Mouse (Mus musculus): ENCODE data around the gene Txk. TPM values are rescaled to one million over a fixed set of nuclear protein-coding genes. Genes with fewer than 3 reads are reported as not detected.
A peak's percentile ranks its signal among the peaks of the same experiment; 100 is the strongest.

Gene Txk
- polyA plus RNA-seq (2012; ENCODE audit: insufficient read depth, low replicate concordance), result 0.11 TPM in 1 of 2 replicates, not detected in the other

DNA sequence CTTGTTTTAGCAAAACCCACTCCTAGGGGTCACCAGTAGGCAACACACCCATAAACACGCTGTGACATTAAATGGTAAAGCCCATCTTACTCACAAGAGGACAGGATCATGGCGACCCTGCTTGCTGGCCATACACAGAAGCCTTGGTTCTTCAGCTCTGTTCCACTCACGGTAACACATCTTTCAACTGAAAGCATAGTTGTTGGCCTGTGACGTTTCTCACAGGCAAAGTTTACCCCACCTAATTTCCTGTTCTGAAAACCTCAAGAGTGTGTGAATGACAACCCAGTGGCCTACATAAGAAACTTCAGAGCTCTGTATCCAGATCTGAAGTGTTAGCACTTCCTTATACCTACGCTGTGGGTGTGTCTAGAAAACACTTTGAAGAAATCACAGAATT, at the start of gene Txk:
Gene Txk (minus strand): TSS at position 193 of the 400 bp plus-strand sequence.
- no peak for TF ChIP-seq GATA1 (IDR thresholded peaks at IDR 0.05; ENCODE audit: borderline replicate concordance, low read length)
- TF ChIP-seq FLI1 (IDR thresholded peaks at IDR 0.05; ENCODE audit: low read length), result no peak
- Histone ChIP-seq H3K36me3 (replicated peaks; ENCODE audit: low read length) (peaks cover 68% of the 10 kb centered on the region), H3K27me3 (replicated peaks) (no peaks in the 10 kb centered on the region), H3K4me1 (no peaks in the 10 kb centered on the region), H3K9me3 (no peaks in the 10 kb centered on the region), H3K4me3 (replicated peaks) (no peak within 1 kb of the TSS)

DNA sequence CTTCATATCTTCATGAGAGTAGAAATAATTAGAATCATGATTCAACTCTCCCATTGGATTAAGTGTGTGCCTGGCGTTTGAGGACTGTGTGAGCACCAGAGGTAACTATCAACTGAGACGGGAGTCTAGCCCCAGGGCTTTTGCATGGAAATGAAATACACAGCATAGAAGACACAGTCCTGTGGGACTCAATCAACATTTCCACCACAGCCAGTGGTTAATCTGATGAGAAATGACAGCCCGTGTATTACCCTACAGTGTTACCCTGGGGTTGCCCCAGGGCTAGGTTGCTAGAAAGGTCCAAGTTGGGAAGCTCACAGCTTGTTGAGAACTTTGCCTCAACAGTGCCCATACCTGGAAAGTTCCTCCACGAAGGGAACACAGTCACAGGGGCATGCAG, 46.0 kb upstream of the Txk start:
- H3K9me3 ChIP-seq, result no peaks in the 10 kb centered on the region
- TF ChIP-seq FLI1 (IDR thresholded peaks at IDR 0.05; ENCODE audit: low read length) (no peak), GATA1 (IDR thresholded peaks at IDR 0.05; ENCODE audit: borderline replicate concordance, low read length) (no peak)
- peaks cover 98% of the 10 kb centered on the region for H3K36me3 ChIP-seq (replicated peaks; ENCODE audit: low read length)
- no peaks in the 10 kb centered on the region for H3K27me3 ChIP-seq (replicated peaks)
- H3K4me3 ChIP-seq (replicated peaks), result no peak overlapping the region
- peaks cover 95% of the 10 kb centered on the region for H3K4me1 ChIP-seq

DNA sequence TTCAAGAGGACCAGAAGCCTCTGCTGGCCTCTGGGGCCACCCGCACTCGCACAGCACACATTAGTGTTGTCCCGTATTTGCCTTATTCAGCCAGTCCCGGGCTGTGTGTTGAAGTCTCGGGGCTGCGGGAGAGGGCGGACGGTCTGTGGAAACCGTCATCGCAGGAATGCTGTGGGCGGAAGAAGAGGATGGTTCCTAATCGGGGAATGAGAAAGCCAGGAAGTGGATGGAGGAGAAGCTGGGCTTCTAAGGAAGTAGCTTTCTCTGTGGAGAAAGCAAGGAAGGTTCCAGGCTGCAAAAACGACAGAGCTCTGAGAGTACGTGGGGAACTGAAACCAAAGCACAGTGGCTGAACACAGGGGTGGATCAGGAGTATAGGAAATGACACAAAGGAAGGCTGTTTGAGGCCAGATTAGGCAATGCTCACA, 43.6 kb upstream of the Txk start:
- H3K27me3 ChIP-seq (replicated peaks), result no peaks in the 10 kb centered on the region
- H3K36me3 ChIP-seq (replicated peaks; ENCODE audit: low read length), result peaks cover 96% of the 10 kb centered on the region
- TF ChIP-seq GATA1 (IDR thresholded peaks at IDR 0.05; ENCODE audit: borderline replicate concordance, low read length) (no peak), FLI1 (IDR thresholded peaks at IDR 0.05; ENCODE audit: low read length) (no peak)

DNA sequence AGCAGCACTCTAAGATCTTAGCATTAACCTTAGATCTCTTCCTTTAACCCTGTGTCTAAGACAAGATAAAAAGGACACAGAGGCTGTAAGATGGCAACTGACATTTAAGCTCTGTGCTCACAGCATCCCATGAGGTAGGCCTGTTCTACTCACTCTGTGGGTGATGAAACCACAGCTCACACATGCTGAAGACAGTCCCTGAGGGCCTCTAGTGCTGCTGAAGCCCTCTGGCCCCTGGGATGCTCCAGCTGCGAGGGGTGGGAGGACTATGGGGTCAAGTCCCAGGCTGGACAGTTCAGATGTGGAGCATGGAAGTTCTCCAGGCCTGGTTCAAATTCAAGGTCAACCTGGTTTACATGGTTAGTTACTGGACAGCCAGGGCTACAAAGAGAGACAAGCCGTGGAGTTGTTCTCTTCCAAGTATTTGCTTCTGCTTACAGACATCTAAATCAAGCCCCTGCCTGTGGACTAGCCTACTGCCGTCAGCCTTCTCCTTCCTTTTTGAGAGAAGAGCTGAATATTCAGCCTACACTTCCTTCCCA, 40.8 kb upstream of the Txk start:
- peak overlapping the region; percentile 29 for H3K4me3 ChIP-seq (replicated peaks)
- H3K36me3 ChIP-seq (replicated peaks; ENCODE audit: low read length), result peaks cover 85% of the 10 kb centered on the region
- no peaks in the 10 kb centered on the region for H3K9me3 ChIP-seq
- no peaks in the 10 kb centered on the region for H3K27me3 ChIP-seq (replicated peaks)
- peaks cover 64% of the 10 kb centered on the region for H3K4me1 ChIP-seq
- TF ChIP-seq GATA1 (IDR thresholded peaks at IDR 0.05; ENCODE audit: borderline replicate concordance, low read length), result no peak
- TF ChIP-seq FLI1 (IDR thresholded peaks at IDR 0.05; ENCODE audit: low read length), result no peak

More for the DNA sequence above, 43.6 kb upstream of the Txk start:
- Histone ChIP-seq H3K4me3 (replicated peaks) (peak overlapping the region; percentile 89), H3K4me1 (peaks cover 92% of the 10 kb centered on the region), H3K9me3 (no peaks in the 10 kb centered on the region)

DNA sequence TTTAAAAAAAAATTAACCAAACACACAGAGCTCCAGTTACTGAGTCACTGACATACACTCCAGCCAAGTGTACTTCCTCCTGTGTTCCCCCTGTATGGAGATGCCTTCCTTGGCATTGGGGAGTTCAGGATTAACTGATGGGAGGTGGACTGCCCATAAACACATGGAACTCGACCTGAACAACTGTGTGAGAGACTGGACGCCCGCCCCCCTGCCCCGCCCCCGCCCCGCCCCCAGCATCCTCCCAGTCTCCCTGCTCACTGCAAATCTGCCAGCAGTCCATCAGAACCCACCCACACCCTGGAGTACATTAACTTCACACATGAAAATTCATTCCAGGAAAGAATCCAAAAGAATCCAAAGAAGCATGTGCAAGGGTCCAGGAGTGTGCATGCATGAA, 39.2 kb upstream of the Txk start:
- H3K36me3 ChIP-seq (replicated peaks; ENCODE audit: low read length), result peaks cover 85% of the 10 kb centered on the region
- no peaks in the 10 kb centered on the region for H3K27me3 ChIP-seq (replicated peaks)
- peaks cover 51% of the 10 kb centered on the region for H3K4me1 ChIP-seq
- TF ChIP-seq FLI1 (IDR thresholded peaks at IDR 0.05; ENCODE audit: low read length), result no peak
- TF ChIP-seq GATA1 (IDR thresholded peaks at IDR 0.05; ENCODE audit: borderline replicate concordance, low read length), result no peak
- H3K4me3 ChIP-seq (replicated peaks), result no peak overlapping the region
- H3K9me3 ChIP-seq, result no peaks in the 10 kb centered on the region

DNA sequence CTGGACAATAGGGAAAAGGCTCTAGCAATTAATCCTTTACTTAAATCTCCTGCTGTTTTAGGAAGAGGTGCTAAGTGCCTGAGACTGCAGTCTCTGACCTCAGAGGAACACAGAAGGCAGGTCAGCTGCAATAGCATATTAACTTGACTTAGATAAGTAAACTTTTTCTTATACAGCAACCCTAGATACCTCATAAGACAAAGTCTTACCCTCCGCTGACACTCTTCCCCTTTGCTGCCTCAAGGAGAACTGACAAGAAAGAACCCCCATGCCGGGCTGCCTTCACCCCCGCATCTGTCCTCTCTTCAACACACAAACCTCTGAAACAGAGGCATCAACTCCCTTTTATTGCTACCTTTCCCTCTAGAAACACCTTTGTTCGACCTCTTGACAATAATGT, 38.8 kb upstream of the Txk start:
- H3K27me3 ChIP-seq (replicated peaks), result no peaks in the 10 kb centered on the region
- H3K9me3 ChIP-seq, result no peaks in the 10 kb centered on the region
- H3K36me3 ChIP-seq (replicated peaks; ENCODE audit: low read length), result peaks cover 85% of the 10 kb centered on the region
- no peak for TF ChIP-seq FLI1 (IDR thresholded peaks at IDR 0.05; ENCODE audit: low read length)
- TF ChIP-seq GATA1 (IDR thresholded peaks at IDR 0.05; ENCODE audit: borderline replicate concordance, low read length), result no peak
- no peak overlapping the region for H3K4me3 ChIP-seq (replicated peaks)
- peaks cover 47% of the 10 kb centered on the region for H3K4me1 ChIP-seq

DNA sequence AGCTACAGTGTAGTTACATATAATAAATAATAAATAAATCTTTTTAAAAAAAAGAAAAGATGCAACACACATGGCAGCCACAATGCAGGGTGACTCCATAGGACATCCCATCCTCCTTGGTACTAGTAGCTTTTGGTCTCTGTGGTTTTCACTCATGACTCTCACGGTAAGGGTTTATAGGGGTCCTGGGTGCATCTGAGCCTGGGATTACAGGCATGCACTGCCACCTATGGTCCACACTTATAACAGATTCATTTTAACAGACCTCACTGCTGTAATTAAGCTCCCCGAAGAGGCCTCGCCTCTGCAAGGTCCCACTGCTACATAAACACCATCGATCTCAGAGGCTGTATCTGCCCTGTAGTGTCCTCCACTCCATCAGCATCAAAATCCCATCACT, 32.9 kb upstream of the Txk start:
- TF ChIP-seq GATA1 (IDR thresholded peaks at IDR 0.05; ENCODE audit: borderline replicate concordance, low read length) (no peak), FLI1 (IDR thresholded peaks at IDR 0.05; ENCODE audit: low read length) (no peak)
- Histone ChIP-seq H3K9me3 (no peaks in the 10 kb centered on the region), H3K4me3 (replicated peaks) (no peak overlapping the region), H3K27me3 (replicated peaks) (no peaks in the 10 kb centered on the region), H3K4me1 (peaks cover 21% of the 10 kb centered on the region; the same call in 1 of the 2 replicates), H3K36me3 (replicated peaks; ENCODE audit: low read length) (peaks cover 87% of the 10 kb centered on the region)

DNA sequence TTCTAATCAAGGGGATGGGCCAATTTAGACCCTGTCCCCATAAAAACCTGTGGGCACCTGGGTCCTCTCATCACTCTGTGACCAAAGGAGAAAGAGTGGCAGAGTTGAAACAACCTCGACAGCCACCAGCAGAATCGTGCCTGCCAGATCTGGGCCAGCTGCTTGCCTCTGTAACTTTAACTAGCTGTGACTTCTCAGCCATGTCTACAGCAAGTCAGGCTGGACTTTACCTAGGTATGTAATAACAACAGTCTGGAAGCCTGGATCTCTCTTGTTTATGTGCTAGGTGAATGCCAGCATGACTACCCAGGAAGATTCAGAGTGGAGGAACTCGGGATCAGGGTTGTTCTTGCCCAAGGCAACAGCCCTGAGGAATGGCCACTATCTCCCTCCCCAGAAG, 32.1 kb upstream of the Txk start:
- TF ChIP-seq GATA1 (IDR thresholded peaks at IDR 0.05; ENCODE audit: borderline replicate concordance, low read length), result no peak
- TF ChIP-seq FLI1 (IDR thresholded peaks at IDR 0.05; ENCODE audit: low read length), result no peak
- H3K36me3 ChIP-seq (replicated peaks; ENCODE audit: low read length), result peaks cover 92% of the 10 kb centered on the region
- H3K27me3 ChIP-seq (replicated peaks), result no peaks in the 10 kb centered on the region
- H3K4me3 ChIP-seq (replicated peaks), result no peak overlapping the region
- H3K4me1 ChIP-seq, result peaks cover 23% of the 10 kb centered on the region; the same call in 1 of the 2 replicates
- H3K9me3 ChIP-seq, result no peaks in the 10 kb centered on the region

DNA sequence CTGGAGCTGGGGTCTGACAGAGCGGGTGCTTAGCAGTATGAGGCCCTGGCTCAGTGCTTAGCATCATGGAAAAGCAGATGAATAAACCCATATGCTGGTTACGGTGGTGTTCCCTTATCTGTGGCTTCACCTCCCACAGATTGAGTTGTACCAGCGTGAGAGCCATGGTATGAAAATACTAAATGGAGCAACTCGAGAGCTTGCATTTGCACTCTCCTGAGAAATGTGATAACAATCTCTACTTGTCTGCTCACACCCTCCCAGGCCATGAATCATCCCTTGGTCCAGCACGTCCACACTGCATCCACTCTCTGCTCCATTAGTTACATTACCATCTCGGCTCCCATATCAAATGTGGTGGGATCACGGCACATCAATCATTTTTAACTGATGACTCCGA, 31.4 kb upstream of the Txk start:
- Histone ChIP-seq H3K4me1 (peaks cover 26% of the 10 kb centered on the region; the same call in 1 of the 2 replicates), H3K4me3 (replicated peaks) (no peak overlapping the region), H3K36me3 (replicated peaks; ENCODE audit: low read length) (peaks cover 93% of the 10 kb centered on the region), H3K9me3 (no peaks in the 10 kb centered on the region), H3K27me3 (replicated peaks) (no peaks in the 10 kb centered on the region)
- no peak for TF ChIP-seq GATA1 (IDR thresholded peaks at IDR 0.05; ENCODE audit: borderline replicate concordance, low read length)
- TF ChIP-seq FLI1 (IDR thresholded peaks at IDR 0.05; ENCODE audit: low read length), result no peak

DNA sequence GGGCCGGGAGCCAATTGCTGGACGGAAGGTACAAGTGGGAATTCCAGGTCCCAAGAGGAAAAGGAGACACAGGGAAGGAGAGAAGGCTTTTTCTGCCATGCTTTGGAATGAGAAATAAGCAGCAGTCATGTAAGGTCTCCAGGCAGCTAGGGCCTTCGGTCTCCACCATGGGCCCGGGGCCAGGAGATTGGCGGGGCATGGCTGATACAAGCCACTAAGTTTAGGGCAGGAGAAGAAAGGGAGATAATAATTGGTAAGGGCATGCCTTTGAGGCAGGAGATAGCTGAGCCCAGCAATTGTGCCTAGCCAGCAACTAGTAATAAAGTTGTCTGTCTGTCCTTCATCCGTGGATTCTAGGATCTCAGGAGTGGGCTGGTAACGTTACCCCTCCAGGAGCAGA, 30.5 kb upstream of the Txk start:
- Histone ChIP-seq H3K36me3 (replicated peaks; ENCODE audit: low read length) (peaks cover 93% of the 10 kb centered on the region), H3K9me3 (no peaks in the 10 kb centered on the region), H3K4me1 (peaks cover 31% of the 10 kb centered on the region), H3K4me3 (replicated peaks) (no peak overlapping the region), H3K27me3 (replicated peaks) (no peaks in the 10 kb centered on the region)
- TF ChIP-seq FLI1 (IDR thresholded peaks at IDR 0.05; ENCODE audit: low read length) (no peak), GATA1 (IDR thresholded peaks at IDR 0.05; ENCODE audit: borderline replicate concordance, low read length) (no peak)
